Mouse (Mus musculus): ENCODE data around the gene Gm14288. TPM values are rescaled to one million over a fixed set of nuclear protein-coding genes. Genes with fewer than 3 reads are reported as not detected.
"Not testable (repeated sequence)": the region's sequence is repeated elsewhere in the genome, so short reads cannot be mapped to it uniquely, and the experiment has no call there.

The Gm14288 gene
- not detected in 2 replicates for total RNA-seq (2015; ENCODE audit: low replicate concordance)
- not detected in 2 replicates for total RNA-seq (2017; ENCODE audit: low replicate concordance)

DNA sequence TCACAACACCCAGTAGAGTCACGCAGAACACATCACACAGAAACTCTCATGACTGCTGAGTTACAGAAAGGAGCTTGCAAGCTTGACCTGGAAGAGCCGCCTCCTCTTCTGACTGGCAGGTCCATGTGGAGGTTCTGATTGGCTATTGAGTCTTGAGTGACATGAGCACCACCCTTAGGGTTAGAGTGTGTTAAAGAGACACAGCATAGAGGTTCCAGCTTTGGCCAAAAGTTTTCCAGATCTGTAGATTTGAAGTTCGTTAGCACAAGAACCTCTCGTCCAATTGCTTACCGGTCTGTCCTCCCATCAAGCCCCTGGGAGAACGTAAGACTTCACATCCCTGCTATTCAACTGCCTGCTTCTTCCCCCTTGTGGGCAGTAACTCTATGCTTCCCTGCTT lies at the start of gene Gm14288:
Gm14288 (minus strand) TSS at position 101 of the 400 bp plus-strand sequence.
- ATAC-seq (replicated peaks; ENCODE audit: low FRiP score, poor library complexity, severe bottlenecking) = not testable (repeated sequence)

DNA sequence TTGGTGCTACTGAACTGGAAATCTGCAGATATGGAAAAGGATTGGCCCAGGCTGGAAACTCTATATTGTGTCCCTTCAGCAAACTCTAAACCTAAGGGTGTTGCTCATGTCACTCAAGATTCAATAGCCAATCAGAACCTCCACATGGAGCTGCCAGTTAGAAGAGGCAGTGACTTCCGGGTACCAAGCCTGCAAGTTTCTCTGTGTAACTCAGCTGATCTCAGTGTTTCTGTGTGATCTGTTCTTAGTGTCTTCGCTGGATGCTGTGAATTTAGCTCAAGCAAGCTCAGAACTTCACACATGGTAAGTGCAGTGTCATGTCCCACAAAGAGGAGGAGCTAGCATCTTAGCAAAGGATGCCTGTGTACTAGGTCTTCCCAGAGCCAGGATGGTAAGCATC lies 59.7 kb downstream of the Gm14288 start, which contains the start of gene Gm2007:
Gm2007 (plus strand) TSS at position 301 of the 400 bp plus-strand sequence.
- ATAC-seq (replicated peaks; ENCODE audit: low FRiP score, poor library complexity, severe bottlenecking) = not testable (repeated sequence)

Other genes starting within 250 kb of the Gm14288 start
- not detected in 2 replicates for gene Gm11007, start 157.1 kb downstream of the Gm14288 start, total RNA-seq (2015; ENCODE audit: low replicate concordance)
- 0.76 TPM in 1 of 2 replicates, not detected in the other for gene Gm11007, start 157.1 kb downstream of the Gm14288 start, total RNA-seq (2017; ENCODE audit: low replicate concordance)
- gene Zfp969, start 97.4 kb downstream of the Gm14288 start, total RNA-seq (2015; ENCODE audit: low replicate concordance) = 4.6 TPM in 1 of 2 replicates, not detected in the other
- gene Zfp969, start 97.4 kb downstream of the Gm14288 start, total RNA-seq (2017; ENCODE audit: low replicate concordance) = not detected in 2 replicates
- gene Gm2007, start 59.6 kb downstream of the Gm14288 start, total RNA-seq (2015; ENCODE audit: low replicate concordance) = not detected in 2 replicates
- 0.76 TPM in 1 of 2 replicates, not detected in the other for gene Gm2007, start 59.6 kb downstream of the Gm14288 start, total RNA-seq (2017; ENCODE audit: low replicate concordance)
- 1.7 and 7.9 TPM in 2 replicates for gene Gm6710, start 68.1 kb upstream of the Gm14288 start, total RNA-seq (2015; ENCODE audit: low replicate concordance)
- 5.0 TPM in 1 of 2 replicates, not detected in the other for gene Gm6710, start 68.1 kb upstream of the Gm14288 start, total RNA-seq (2017; ENCODE audit: low replicate concordance)
- 1.7 and 3.2 TPM in 2 replicates for gene Zfp966, start 130.0 kb upstream of the Gm14288 start, total RNA-seq (2015; ENCODE audit: low replicate concordance)
- gene Zfp966, start 130.0 kb upstream of the Gm14288 start, total RNA-seq (2017; ENCODE audit: low replicate concordance) = 2.0 and 3.2 TPM in 2 replicates
- 10.8 TPM in 1 of 2 replicates, not detected in the other for gene Gm2026, start 164.2 kb upstream of the Gm14288 start, total RNA-seq (2015; ENCODE audit: low replicate concordance)
- 0.64 and 2.7 TPM in 2 replicates for gene Gm2026, start 164.2 kb upstream of the Gm14288 start, total RNA-seq (2017; ENCODE audit: low replicate concordance)

Data from erythroid progenitor cell, adult 5-6 weeks (primary cell).